8 mouse cellular contexts compared by ENCODE assay signal in genomic region chr7:44817441-44817840, GRCm38 (mm10). TPM values are rescaled to one million over a fixed set of nuclear protein-coding genes. Genes with fewer than 3 reads are reported as not detected.
DNase-seq lines count a peak whose midpoint lies in the region; ATAC-seq lines count a peak whose summit lies in the region.

No protein-coding gene starts in this region.

- no peak for ATAC-seq in kidney, embryonic 14.5 days (ENCODE audit: low FRiP score, low TSS enrichment)
- ATAC-seq in hindbrain, embryonic 13.5 days (ENCODE audit: low FRiP score) = no peak
- ATAC-seq in midbrain, embryonic 15.5 days (replicated peaks) = no peak

- H3K9ac ChIP-seq in kidney, embryonic 14.5 days (ENCODE audit: low read depth, low read length) = peak overlapping the region; percentile 98
- peak overlapping the region; percentile 93 for H3K9ac ChIP-seq in hindbrain, embryonic 13.5 days
- H3K9ac ChIP-seq in midbrain, embryonic 15.5 days = peak overlapping the region; percentile 71; the same call in 1 of the 2 replicates

- H3K27ac ChIP-seq in kidney, embryonic 14.5 days (ENCODE audit: low read depth, low read length) = no peak overlapping the region
- peak overlapping the region; percentile 99 for H3K27ac ChIP-seq in embryonic facial prominence, embryonic 10.5 days (replicated peaks)
- H3K27ac ChIP-seq in hindbrain, embryonic 13.5 days = no peak overlapping the region
- H3K27ac ChIP-seq in midbrain, embryonic 15.5 days = no peak overlapping the region

- no peaks in the 10 kb centered on the region for H3K27me3 ChIP-seq in kidney, embryonic 14.5 days (ENCODE audit: control insufficient read depth, insufficient read depth, low read length)
- H3K27me3 ChIP-seq in embryonic facial prominence, embryonic 10.5 days (replicated peaks; ENCODE audit: low read depth, poor library complexity, severe bottlenecking) = no peaks in the 10 kb centered on the region
- H3K27me3 ChIP-seq in hindbrain, embryonic 13.5 days = no peaks in the 10 kb centered on the region
- no peaks in the 10 kb centered on the region for H3K27me3 ChIP-seq in midbrain, embryonic 15.5 days (replicated peaks)

- DNase-seq in kidney, postnatal 14 days = no peak
- no peak for DNase-seq in embryonic facial prominence, embryonic 10.5 days (ENCODE audit: low spot score)
- no peak for DNase-seq in Muller cell, postnatal 12 days (ENCODE audit: inconsistent ontology term)
- DNase-seq in spleen, postnatal 4 days (ENCODE audit: low spot score in 2 of 2) = no peak
- DNase-seq in layer of hippocampus, postnatal 36 days = no peak

- WGBS in kidney, embryonic 14.5 days = 31% methylated on average over 3 of the region's 3 CpGs
- WGBS in embryonic facial prominence, embryonic 10.5 days = 37% methylated on average over 3 of the region's 3 CpGs
- WGBS in hindbrain, embryonic 13.5 days = 33% methylated on average over 3 of the region's 3 CpGs
- 30% methylated on average over 3 of the region's 3 CpGs for WGBS in midbrain, embryonic 15.5 days

- H3K36me3 ChIP-seq in kidney, embryonic 14.5 days (ENCODE audit: control insufficient read depth, insufficient read depth, low read length) = peaks cover 7% of the 10 kb centered on the region; the same call in 1 of the 2 replicates
- H3K36me3 ChIP-seq in embryonic facial prominence, embryonic 10.5 days (replicated peaks) = peaks cover 60% of the 10 kb centered on the region
- no peaks in the 10 kb centered on the region for H3K36me3 ChIP-seq in hindbrain, embryonic 13.5 days
- no peaks in the 10 kb centered on the region for H3K36me3 ChIP-seq in midbrain, embryonic 15.5 days (replicated peaks)

- no peaks in the 10 kb centered on the region for H3K9me3 ChIP-seq in kidney, embryonic 14.5 days (ENCODE audit: control insufficient read depth, low read length)
- no peaks in the 10 kb centered on the region for H3K9me3 ChIP-seq in embryonic facial prominence, embryonic 10.5 days
- no peaks in the 10 kb centered on the region for H3K9me3 ChIP-seq in hindbrain, embryonic 13.5 days
- no peaks in the 10 kb centered on the region for H3K9me3 ChIP-seq in midbrain, embryonic 15.5 days

- H3K4me2 ChIP-seq in kidney, embryonic 14.5 days (replicated peaks; ENCODE audit: low read depth, low read length) = peak overlapping the region; percentile 67
- peak overlapping the region; percentile 83 for H3K4me2 ChIP-seq in hindbrain, embryonic 13.5 days
- peak overlapping the region; percentile 63 for H3K4me2 ChIP-seq in midbrain, embryonic 15.5 days

- H3K4me3 ChIP-seq in kidney, embryonic 14.5 days (ENCODE audit: low read length) = peak overlapping the region; percentile 87
- peak overlapping the region; percentile 77 for H3K4me3 ChIP-seq in embryonic facial prominence, embryonic 10.5 days
- H3K4me3 ChIP-seq in hindbrain, embryonic 13.5 days = peak overlapping the region; percentile 84
- H3K4me3 ChIP-seq in midbrain, embryonic 15.5 days = peak overlapping the region; percentile 68

- peaks cover 28% of the 10 kb centered on the region for H3K4me1 ChIP-seq in kidney, embryonic 14.5 days (ENCODE audit: control insufficient read depth, insufficient read depth, low read length)
- peaks cover 53% of the 10 kb centered on the region for H3K4me1 ChIP-seq in embryonic facial prominence, embryonic 10.5 days
- H3K4me1 ChIP-seq in hindbrain, embryonic 13.5 days (replicated peaks) = peaks cover 50% of the 10 kb centered on the region
- H3K4me1 ChIP-seq in midbrain, embryonic 15.5 days = peaks cover 46% of the 10 kb centered on the region

RNA-seq across cellular contexts. Expression of gene Atf5, which starts 1.0 kb away (rescaled TPM):
- 2.5 and 6.3 TPM in 2 replicates for polyA plus RNA-seq in kidney, embryonic 14.5 days (2014; fragmentation: Nextera tagmentation; extraction: Ambion mirVana)
- polyA plus RNA-seq in embryonic facial prominence, embryonic 10.5 days (2016; fragmentation: Nextera tagmentation; extraction: Ambion mirVana) = 3.2 and 3.6 TPM in 2 replicates
- polyA plus RNA-seq in hindbrain, embryonic 13.5 days (2015; fragmentation: Nextera tagmentation; extraction: Ambion mirVana) = 3.5 and 4.2 TPM in 2 replicates
- polyA plus RNA-seq in midbrain, embryonic 15.5 days (2015; fragmentation: Nextera tagmentation; extraction: Ambion mirVana) = 2.8 and 3.9 TPM in 2 replicates
- 10 to 100 TPM; 26.3 to 28.9 TPM for total RNA-seq in layer of hippocampus, postnatal 36 days (2021)

RNA-seq across cellular contexts. Expression of gene Il4i1, which starts 1.3 kb away (rescaled TPM):
- polyA plus RNA-seq in kidney, embryonic 14.5 days (2014; fragmentation: Nextera tagmentation; extraction: Ambion mirVana) = 1.7 and 2.0 TPM in 2 replicates
- 1.0 and 1.5 TPM in 2 replicates for polyA plus RNA-seq in embryonic facial prominence, embryonic 10.5 days (2016; fragmentation: Nextera tagmentation; extraction: Ambion mirVana)
- 1.6 and 1.7 TPM in 2 replicates for polyA plus RNA-seq in hindbrain, embryonic 13.5 days (2015; fragmentation: Nextera tagmentation; extraction: Ambion mirVana)
- 1.6 and 2.2 TPM in 2 replicates for polyA plus RNA-seq in midbrain, embryonic 15.5 days (2015; fragmentation: Nextera tagmentation; extraction: Ambion mirVana)
- 1 to 10 TPM; 1.1 to 2.5 TPM for total RNA-seq in layer of hippocampus, postnatal 36 days (2021)

RNA-seq across cellular contexts. Expression of gene Nup62, which starts 1.6 kb away (rescaled TPM):
- polyA plus RNA-seq in kidney, embryonic 14.5 days (2014; fragmentation: Nextera tagmentation; extraction: Ambion mirVana) = 59.5 and 61.9 TPM in 2 replicates
- polyA plus RNA-seq in embryonic facial prominence, embryonic 10.5 days (2016; fragmentation: Nextera tagmentation; extraction: Ambion mirVana) = 169 and 173 TPM in 2 replicates
- 47.6 and 47.9 TPM in 2 replicates for polyA plus RNA-seq in hindbrain, embryonic 13.5 days (2015; fragmentation: Nextera tagmentation; extraction: Ambion mirVana)
- 49.9 and 52.7 TPM in 2 replicates for polyA plus RNA-seq in midbrain, embryonic 15.5 days (2015; fragmentation: Nextera tagmentation; extraction: Ambion mirVana)
- 10 to 100 TPM; 29.7 to 30.6 TPM for total RNA-seq in layer of hippocampus, postnatal 36 days (2021)

RNA-seq across cellular contexts. Expression of gene Akt1s1, which starts 31.4 kb away (rescaled TPM):
- 51.4 and 86.5 TPM in 2 replicates for polyA plus RNA-seq in kidney, embryonic 14.5 days (2014; fragmentation: Nextera tagmentation; extraction: Ambion mirVana)
- 92.2 and 95.4 TPM in 2 replicates for polyA plus RNA-seq in embryonic facial prominence, embryonic 10.5 days (2016; fragmentation: Nextera tagmentation; extraction: Ambion mirVana)
- polyA plus RNA-seq in hindbrain, embryonic 13.5 days (2015; fragmentation: Nextera tagmentation; extraction: Ambion mirVana) = 86.8 and 93.7 TPM in 2 replicates
- polyA plus RNA-seq in midbrain, embryonic 15.5 days (2015; fragmentation: Nextera tagmentation; extraction: Ambion mirVana) = 89.7 and 91.1 TPM in 2 replicates
- 10 to 100 TPM; 78.8 to 80.6 TPM for total RNA-seq in layer of hippocampus, postnatal 36 days (2021)

RNA-seq across cellular contexts. Expression of gene Tbc1d17, which starts 31.4 kb away (rescaled TPM):
- polyA plus RNA-seq in kidney, embryonic 14.5 days (2014; fragmentation: Nextera tagmentation; extraction: Ambion mirVana) = 57.0 and 65.3 TPM in 2 replicates
- 77.2 and 82.7 TPM in 2 replicates for polyA plus RNA-seq in embryonic facial prominence, embryonic 10.5 days (2016; fragmentation: Nextera tagmentation; extraction: Ambion mirVana)
- 108 and 112 TPM in 2 replicates for polyA plus RNA-seq in hindbrain, embryonic 13.5 days (2015; fragmentation: Nextera tagmentation; extraction: Ambion mirVana)
- polyA plus RNA-seq in midbrain, embryonic 15.5 days (2015; fragmentation: Nextera tagmentation; extraction: Ambion mirVana) = 121 and 122 TPM in 2 replicates
- total RNA-seq in layer of hippocampus, postnatal 36 days (2021) = 10 to 100 TPM; 63.7 to 64.6 TPM
